Mouse (Mus musculus): ENCODE results near the gene Hpca.

GRCm38 (mm10) chr4:129161076-129161475 is 39.2 kb upstream of the Hpca start:
- no peak for TF ChIP-seq POLR2A (IDR thresholded peaks at IDR 0.05; ENCODE audit: extremely low read depth, insufficient read depth, low read length)
- no peak for TF ChIP-seq CTCF (IDR thresholded peaks at IDR 0.05; ENCODE audit: extremely low read depth, insufficient read depth, low read length)

All from cortical plate, adult 2 months (tissue).